Mouse (Mus musculus) bone marrow, adult 2 months (tissue): ENCODE measurements around the gene Cyp26a1.

Experiments used
- CTCF ChIP-seq: fragments of 200-500 bp; IDR thresholded peaks from 2 replicates; pipeline ENCODE4 v1.5.1; 2011; ENCODE audit warnings: low read length, control low read depth; ENCODE audit not compliant: control insufficient read depth, insufficient read depth
- POLR2A ChIP-seq: fragments of 200-500 bp; IDR thresholded peaks from 2 replicates; pipeline ENCODE4 v1.6.1; 2011; ENCODE audit warnings: low read depth, mild to moderate bottlenecking, control low read depth, low read length, borderline replicate concordance; ENCODE audit not compliant: control insufficient read depth

- TF ChIP-seq CTCF (no peak), POLR2A (no peak)
Observed at GRCm38 (mm10) chr19:37716524-37717175, 19.1 kb downstream of the Cyp26a1 start.
